In genomic region chr1:93014460-93014859, GRCm38 (mm10) we compare ENCODE assay signal across 8 mouse cellular contexts. TPM values are rescaled to one million over a fixed set of nuclear protein-coding genes. Genes with fewer than 3 reads are reported as not detected.
DNase-seq lines count a peak whose midpoint lies in the region; ATAC-seq lines count a peak whose summit lies in the region.

No protein-coding gene starts in this region.

- DNase-seq in heart, adult 11 months = peak; percentile 95
- DNase-seq in cerebellum, postnatal 14 days = peak; percentile 80 to 92
- peak; percentile 55 for DNase-seq in gastrocnemius, adult 18-20 months (ENCODE audit: low spot score)
- DNase-seq in limb, embryonic 10.5 days (ENCODE audit: low spot score) = peak; percentile 86
- peak; percentile 44 to 51 for DNase-seq in natural killer cell, adult 2 months (ENCODE audit: low spot score in 2 of 2)
- DNase-seq in spleen, postnatal 4 days (ENCODE audit: low spot score in 2 of 2) = peak; percentile 64 to 89

- H3K4me3 ChIP-seq in heart, embryonic 11.5 days (ENCODE audit: low read depth, low read length) = no peak overlapping the region
- H3K4me3 ChIP-seq in intestine, embryonic 16.5 days (ENCODE audit: low read length) = no peak overlapping the region
- no peak overlapping the region for H3K4me3 ChIP-seq in limb, embryonic 10.5 days

- H3K36me3 ChIP-seq in heart, embryonic 11.5 days (ENCODE audit: control insufficient read depth, insufficient read depth, low read length) = no peaks in the 10 kb centered on the region
- no peaks in the 10 kb centered on the region for H3K36me3 ChIP-seq in intestine, embryonic 16.5 days (ENCODE audit: control insufficient read depth, insufficient read depth, low read length)
- no peaks in the 10 kb centered on the region for H3K36me3 ChIP-seq in limb, embryonic 10.5 days

- peaks cover 1% of the 10 kb centered on the region for H3K4me1 ChIP-seq in heart, embryonic 11.5 days (ENCODE audit: control insufficient read depth, insufficient read depth, low read length)
- H3K4me1 ChIP-seq in intestine, embryonic 16.5 days (ENCODE audit: control insufficient read depth, insufficient read depth, low read length) = no peaks in the 10 kb centered on the region
- no peaks in the 10 kb centered on the region for H3K4me1 ChIP-seq in limb, embryonic 10.5 days

- no peak overlapping the region for H3K4me2 ChIP-seq in heart, embryonic 11.5 days
- no peak overlapping the region for H3K4me2 ChIP-seq in intestine, embryonic 16.5 days (ENCODE audit: low read depth, low read length)

- H3K27me3 ChIP-seq in heart, embryonic 11.5 days (ENCODE audit: control insufficient read depth, insufficient read depth, low read length) = no peaks in the 10 kb centered on the region
- H3K27me3 ChIP-seq in intestine, embryonic 16.5 days (replicated peaks; ENCODE audit: control insufficient read depth, insufficient read depth, low read length) = no peaks in the 10 kb centered on the region
- H3K27me3 ChIP-seq in limb, embryonic 10.5 days (ENCODE audit: low read depth, poor library complexity, severe bottlenecking) = no peaks in the 10 kb centered on the region

- ATAC-seq in heart, embryonic 11.5 days (replicated peaks; ENCODE audit: insufficient number of reproducible peaks, low FRiP score, low TSS enrichment) = no peak
- ATAC-seq in intestine, embryonic 16.5 days = peak; percentile 66

- no peaks in the 10 kb centered on the region for H3K9me3 ChIP-seq in heart, embryonic 11.5 days (replicated peaks; ENCODE audit: control insufficient read depth, low read length)
- no peaks in the 10 kb centered on the region for H3K9me3 ChIP-seq in intestine, embryonic 16.5 days (ENCODE audit: control insufficient read depth, low read length)
- H3K9me3 ChIP-seq in limb, embryonic 10.5 days (replicated peaks) = no peaks in the 10 kb centered on the region

- no peak overlapping the region for H3K27ac ChIP-seq in heart, embryonic 11.5 days (ENCODE audit: low read depth, low read length)
- no peak overlapping the region for H3K27ac ChIP-seq in intestine, embryonic 16.5 days (ENCODE audit: low read length)
- H3K27ac ChIP-seq in limb, embryonic 10.5 days = no peak overlapping the region

- no peak overlapping the region for H3K9ac ChIP-seq in heart, embryonic 11.5 days (ENCODE audit: low read depth, low read length)
- no peak overlapping the region for H3K9ac ChIP-seq in intestine, embryonic 16.5 days (ENCODE audit: low read depth, low read length)

RNA-seq across cellular contexts. Expression of gene Aqp12, which starts 8.3 kb away (rescaled TPM):
- polyA plus RNA-seq in heart, embryonic 11.5 days (2014; fragmentation: Nextera tagmentation; extraction: Ambion mirVana) = not detected in 2 replicates
- total RNA-seq in gastrocnemius, adult 18-20 months (2021) = not detected
- 8.3 and 11.8 TPM in 2 replicates for polyA plus RNA-seq in intestine, embryonic 16.5 days (2015; fragmentation: Nextera tagmentation; extraction: Ambion mirVana)
- polyA plus RNA-seq in limb, embryonic 10.5 days (2016; fragmentation: Nextera tagmentation; extraction: Ambion mirVana) = not detected in 2 replicates
